Mouse (Mus musculus) T-helper 17 cell (primary cell): ENCODE data around the gene Ccdc62.

Experiments used
- in situ Hi-C, 2 experiments: fragments of 300-600 bp; cut with MboI, MseI; formaldehyde crosslinking; loops; 1 replicate in 1 of 2; 2 replicates in 1 of 2; pipeline ENCODE4 v1.15.1; 2025; ENCODE audit warnings: high pct_unique_total_duplicates in 2 of 2

Ccdc62 gene

GRCm38 (mm10) chr5:123930508-123930989 is at the start of gene Ccdc62:
Ccdc62 (plus strand) TSS chr5:123930679.
- in situ Hi-C loops: no loop called here

DNA sequence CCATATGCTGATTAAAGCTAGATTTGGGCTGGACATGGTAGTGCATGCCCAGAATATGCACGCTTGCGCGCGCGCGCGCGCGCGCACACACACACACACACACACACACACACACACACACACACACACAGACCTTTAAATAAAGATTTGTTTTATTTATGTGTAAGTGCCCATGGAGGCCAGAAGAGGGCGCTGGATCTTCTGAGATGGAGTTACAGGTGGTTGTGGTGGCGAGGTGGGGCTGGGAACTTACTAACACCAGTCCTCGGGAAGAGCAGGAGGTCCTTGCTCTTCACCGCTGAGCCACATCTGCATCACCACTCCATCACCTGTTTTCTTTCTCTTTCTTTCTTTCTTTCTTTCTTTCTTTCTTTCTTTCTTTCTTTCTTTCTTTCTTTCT is 49.7 kb upstream of the Ccdc62 start:
- in situ Hi-C loops: no loop called here

- in situ Hi-C loops: no loop called here
Observed at GRCm38 (mm10) chr5:123883891-123884290, 46.6 kb upstream of the Ccdc62 start.

DNA sequence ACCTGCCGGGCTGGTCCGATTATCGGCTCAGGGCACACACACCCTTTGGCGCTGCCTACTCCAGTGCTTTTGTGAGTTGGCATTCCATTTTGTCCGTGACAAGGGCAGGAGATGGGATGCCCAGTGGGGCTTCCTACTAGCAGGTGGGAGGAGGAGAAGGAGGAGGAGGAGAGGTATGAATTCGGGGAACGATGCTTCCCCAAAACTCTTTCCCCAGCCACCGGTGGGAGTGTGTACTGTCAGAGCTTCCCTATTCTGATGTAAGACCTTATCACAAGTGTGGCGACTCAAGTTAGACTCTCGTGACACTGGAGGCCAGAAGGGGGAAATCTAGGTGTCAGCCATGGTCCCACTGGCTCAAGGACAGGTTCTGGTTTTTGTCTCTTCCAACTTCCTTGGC is 46.1 kb upstream of the Ccdc62 start:
- in situ Hi-C loops: no loop called here

DNA sequence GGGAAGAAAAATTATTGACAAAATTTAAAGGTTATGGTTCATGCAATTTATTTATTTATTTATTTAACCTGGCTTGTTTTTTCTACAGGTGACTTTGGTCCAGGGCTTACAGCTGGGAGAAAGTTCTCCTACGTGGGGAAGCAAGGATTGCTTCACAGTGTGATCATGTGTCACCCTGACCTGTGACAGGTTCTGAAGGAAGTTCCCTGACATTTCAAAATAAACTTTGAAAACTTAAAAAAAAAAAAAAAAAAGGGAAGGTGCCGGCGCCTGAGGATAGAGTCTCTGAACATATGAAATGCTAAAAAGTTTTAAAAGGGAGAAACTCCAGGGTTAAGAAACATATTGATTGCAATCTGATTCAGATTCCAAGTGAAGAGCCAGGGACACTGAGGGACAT is 44.1 kb upstream of the Ccdc62 start:
- in situ Hi-C loops: no loop called here

DNA sequence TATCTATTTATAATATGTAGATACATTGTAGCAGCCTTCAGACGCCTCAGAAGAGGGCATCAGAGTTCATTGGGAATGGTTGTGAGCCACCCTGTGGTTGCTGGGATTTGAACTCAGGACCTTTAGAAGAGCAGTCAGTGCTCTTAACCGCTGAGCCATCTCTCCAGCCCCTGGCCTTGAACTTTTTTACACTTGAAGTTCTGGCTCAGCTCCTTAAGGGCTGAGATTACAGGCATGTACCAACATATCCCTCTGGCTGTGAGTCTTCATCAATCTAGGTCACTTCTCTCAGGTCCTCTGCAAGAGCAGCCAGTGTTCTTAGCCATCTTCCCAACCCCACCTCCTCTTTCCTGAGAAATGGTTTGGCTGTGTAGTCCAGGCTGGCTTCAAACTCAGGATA is 40.2 kb upstream of the Ccdc62 start:
- in situ Hi-C loops: no loop called here

DNA sequence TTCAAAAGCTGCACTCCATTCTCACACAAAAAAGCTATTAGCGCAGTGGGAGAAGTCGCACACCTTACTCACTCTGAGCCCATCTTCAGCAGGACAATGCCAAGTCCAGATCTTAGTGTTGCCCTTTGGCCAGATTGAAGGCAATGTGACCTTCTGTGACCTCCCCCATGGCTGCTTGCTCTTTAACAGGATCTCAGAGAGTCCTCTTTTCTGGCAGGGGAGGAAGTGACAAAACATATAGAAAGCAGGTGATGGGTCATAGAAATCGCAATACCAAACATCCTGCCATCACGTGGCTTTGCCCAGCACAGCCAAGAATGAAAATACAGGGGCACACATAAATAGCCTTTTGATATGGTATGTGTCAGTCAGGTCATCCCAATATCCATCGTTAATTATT is 39.5 kb upstream of the Ccdc62 start:
- in situ Hi-C loops: no loop called here

DNA sequence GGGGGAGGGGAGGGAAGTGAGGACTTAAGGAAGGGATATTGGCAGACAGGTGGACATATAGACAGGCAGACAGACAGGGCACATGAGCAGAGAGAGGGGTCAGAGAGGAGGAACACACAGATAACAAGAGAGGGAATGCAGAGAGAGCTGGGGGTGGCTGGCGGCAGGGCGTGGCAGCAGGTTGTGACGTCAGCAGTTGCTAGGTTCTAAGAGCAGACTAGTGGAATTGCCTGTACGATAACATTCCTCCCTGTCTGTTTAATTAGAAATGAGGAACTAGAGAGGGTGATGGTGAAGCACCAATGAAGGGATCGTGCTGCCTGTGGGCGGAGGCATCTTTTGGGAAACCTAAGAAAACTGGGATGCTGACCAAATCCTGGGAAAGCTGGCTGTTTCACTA is 38.8 kb upstream of the Ccdc62 start:
- in situ Hi-C loops: no loop called here

- in situ Hi-C loops: no loop called here
Observed at GRCm38 (mm10) chr5:123893520-123893919, 37.0 kb upstream of the Ccdc62 start.

DNA sequence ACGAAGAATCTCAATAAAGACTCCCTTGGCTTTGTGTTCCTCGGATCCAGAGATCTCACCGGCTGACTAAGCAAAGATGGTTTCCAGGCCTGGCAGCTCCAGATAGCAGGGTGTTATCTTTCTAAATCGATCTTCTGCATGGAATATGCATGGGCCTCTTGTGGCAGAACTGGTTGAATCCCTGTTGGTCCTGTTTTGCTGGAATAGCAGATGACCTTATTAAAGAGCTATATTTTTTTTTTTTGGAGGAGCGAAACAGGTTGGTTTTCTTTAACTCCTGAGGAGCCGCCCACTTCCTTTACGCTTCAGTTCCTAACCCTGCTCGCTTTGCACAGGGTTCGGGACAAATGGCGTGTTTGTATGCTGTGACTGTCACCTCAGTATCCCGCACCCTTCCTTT is 34.1 kb upstream of the Ccdc62 start:
- in situ Hi-C loops: no loop called here

DNA sequence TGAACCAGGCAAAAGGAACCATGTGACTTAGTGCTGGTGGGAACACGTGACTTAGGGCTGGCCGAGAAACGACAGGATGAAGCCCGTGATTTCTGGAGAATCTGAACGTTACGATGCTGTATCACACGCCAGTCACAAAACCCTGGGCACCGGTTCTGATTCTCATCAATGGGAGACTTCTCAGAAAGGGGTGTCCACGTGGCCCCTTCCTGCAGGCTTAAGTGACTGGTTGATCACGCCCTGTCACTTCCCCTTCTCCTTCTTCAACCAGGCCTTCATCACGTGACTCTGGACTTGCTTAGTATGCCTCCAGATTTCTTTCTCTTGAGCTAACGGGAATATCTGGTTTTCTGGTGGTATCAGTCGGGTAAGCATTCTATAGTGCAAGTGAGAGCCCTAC is 33.1 kb upstream of the Ccdc62 start:
- in situ Hi-C loops: no loop called here

- in situ Hi-C loops: no loop called here
Observed at GRCm38 (mm10) chr5:123904059-123904672, 26.3 kb upstream of the Ccdc62 start.

GRCm38 (mm10) chr5:123906146-123906975 is 24.1 kb upstream of the Ccdc62 start:
- in situ Hi-C loops: no loop called here

DNA sequence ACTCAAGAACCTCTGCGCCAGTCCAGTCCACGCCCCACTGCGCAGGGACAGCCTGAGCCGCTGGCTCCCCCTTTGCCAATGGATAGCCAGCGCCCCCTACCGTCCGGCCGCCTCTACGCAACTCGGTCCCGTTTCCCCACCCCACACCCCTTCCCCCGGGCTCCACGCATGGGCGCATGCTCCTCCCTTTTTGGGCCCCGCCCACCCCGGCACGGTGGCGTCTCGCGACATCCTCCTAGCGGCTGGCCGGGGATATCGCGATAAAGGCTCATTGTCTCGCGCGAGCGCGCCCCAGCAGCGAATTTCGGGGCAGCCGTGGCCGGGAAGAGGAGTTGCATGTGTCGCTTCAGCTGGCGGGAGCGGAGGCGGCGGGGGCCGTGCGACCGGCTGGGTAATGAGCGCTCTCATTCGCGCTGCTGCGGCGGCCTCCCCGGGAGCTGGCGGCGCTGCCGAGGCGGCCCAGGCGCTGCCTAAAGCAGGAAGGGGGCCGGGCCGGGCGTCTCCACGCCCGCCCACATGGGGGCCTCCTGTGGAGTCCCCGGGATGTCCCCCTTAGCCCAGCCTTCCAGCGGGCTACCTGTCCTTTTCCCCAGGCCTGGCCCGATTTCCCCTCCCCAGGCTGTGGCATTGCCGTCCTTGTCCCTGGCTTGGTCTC is 23.4 kb upstream of the Ccdc62 start, which contains the start of gene Denr:
TSS of gene Denr (plus strand) at position 200 of the 655 bp plus-strand sequence.
- in situ Hi-C loops: no loop called here

GRCm38 (mm10) chr5:123907631-123907977 is 22.9 kb upstream of the Ccdc62 start:
- in situ Hi-C loops: no loop called here

DNA sequence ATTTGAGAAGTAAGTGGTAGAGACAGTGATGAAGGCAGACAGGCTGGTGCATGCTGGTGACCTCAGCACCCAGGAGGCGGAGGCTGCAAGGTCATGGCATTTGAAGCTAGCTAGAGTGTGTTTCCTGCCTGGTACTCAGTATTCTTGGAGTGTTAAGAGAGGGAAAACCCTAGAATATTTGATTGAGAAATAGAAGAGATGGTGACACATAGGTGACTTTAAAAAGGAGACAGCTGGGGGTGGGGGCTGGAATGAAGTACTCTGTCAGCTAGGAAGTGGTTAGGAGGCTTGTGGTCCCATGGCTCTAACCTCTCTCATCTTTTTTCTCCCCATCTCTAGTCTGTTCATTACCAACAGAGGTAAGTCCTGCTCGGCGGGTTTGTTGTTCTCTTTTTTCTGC is 15.6 kb upstream of the Ccdc62 start:
- in situ Hi-C loops: no loop called here

GRCm38 (mm10) chr5:123922112-123922511 is 8.4 kb upstream of the Ccdc62 start:
- in situ Hi-C loops: no loop called here

DNA sequence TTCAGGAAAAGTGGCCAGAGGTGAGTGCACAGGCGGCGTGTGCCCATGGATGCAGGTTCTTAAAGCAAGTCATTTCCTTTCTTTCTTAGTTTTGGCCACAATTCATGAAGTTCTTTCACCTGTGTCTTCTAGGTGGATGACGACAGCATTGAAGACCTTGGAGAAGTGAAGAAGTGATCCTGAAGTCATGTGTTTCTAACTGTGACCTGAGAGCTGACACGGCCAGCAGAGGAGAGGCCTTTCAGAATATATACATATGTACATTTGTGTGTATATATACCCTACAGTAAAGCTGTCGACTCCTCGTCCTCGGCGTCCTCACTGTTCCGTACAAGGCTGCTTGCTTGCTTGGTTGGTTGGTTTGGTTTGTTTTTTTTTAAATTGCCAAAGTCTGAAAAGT is 3.4 kb upstream of the Ccdc62 start, which contains the start of gene Gm43518:
TSS of gene Gm43518 (plus strand) at position 301 of the 400 bp plus-strand sequence.
- in situ Hi-C loops: no loop called here

DNA sequence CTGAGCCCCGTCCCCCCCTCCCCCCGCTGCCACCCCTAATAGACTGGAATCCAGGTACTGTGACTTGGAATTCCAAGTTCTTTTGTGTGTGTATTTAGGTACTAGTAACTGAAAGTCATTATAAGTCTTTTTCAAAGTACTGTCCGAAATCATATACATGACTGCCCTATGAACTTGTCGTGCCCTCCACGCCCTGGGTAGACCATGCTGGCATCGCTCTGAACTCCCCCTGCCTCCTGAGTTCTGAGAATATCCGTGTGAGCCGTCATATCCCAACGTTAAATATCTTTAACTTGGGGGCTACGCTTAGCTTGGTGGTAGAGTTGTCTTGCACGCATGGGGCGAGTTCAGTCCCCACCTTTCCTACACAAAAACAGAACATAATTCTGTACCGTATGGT is 652 bp downstream of the Ccdc62 start:
- in situ Hi-C loops: no loop called here

DNA sequence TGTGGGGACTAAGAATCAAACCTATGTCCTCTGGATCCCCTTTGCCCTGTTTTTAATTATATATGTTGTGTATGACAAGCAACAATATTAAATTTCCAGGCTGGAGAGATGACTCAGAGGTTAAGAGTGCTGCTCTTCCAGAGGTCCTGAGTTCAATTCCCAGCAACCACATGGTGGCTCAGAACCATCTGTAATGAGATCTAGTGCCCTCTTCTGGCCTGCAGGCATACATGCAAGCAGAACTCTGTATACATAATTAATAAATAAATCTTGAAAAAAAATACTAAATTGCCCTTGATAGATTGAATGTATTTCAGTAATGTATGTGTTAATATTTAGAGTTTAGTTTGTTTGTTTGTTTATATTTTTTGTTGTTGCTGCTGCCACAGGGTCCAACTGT is 2.4 kb downstream of the Ccdc62 start:
- in situ Hi-C loops: no loop called here

- in situ Hi-C loops: no loop called here
Observed at GRCm38 (mm10) chr5:123933556-123933955, 3.1 kb downstream of the Ccdc62 start.

- in situ Hi-C loops: no loop called here
Observed at GRCm38 (mm10) chr5:123933957-123934591, 3.6 kb downstream of the Ccdc62 start.
